Mouse (Mus musculus): ENCODE results near the gene Ablim1. TPM values are rescaled to one million over a fixed set of nuclear protein-coding genes. Genes with fewer than 3 reads are reported as not detected.

Ablim1 gene
- polyA plus RNA-seq, 1 experiment from 2014 or later: 57.3 TPM

- H3K27me3 ChIP-seq (replicated peaks; ENCODE audit: control insufficient read depth, insufficient read depth, low read length): no peaks in the 10 kb centered on the region
- no peak overlapping the region for H3K4me2 ChIP-seq (ENCODE audit: low read length)
- H3K4me3 ChIP-seq (ENCODE audit: low read length): no peak overlapping the region
- ATAC-seq: no peak
- no peaks in the 10 kb centered on the region for H3K36me3 ChIP-seq (ENCODE audit: control insufficient read depth, insufficient read depth, low read length)
- H3K4me1 ChIP-seq (ENCODE audit: control insufficient read depth, insufficient read depth, low read depth, low read length): peaks cover 7% of the 10 kb centered on the region
- WGBS: 84% methylated on average over 10 of the region's 10 CpGs
- H3K9me3 ChIP-seq (ENCODE audit: control insufficient read depth, low read length): no peaks in the 10 kb centered on the region
- H3K27ac ChIP-seq (ENCODE audit: low read depth, low read length): no peak overlapping the region
- no peak overlapping the region for H3K9ac ChIP-seq (ENCODE audit: low read depth, low read length)
Observed at GRCm38 (mm10) chr19:57266374-57267085, 48.2 kb downstream of the Ablim1 start.

DNA sequence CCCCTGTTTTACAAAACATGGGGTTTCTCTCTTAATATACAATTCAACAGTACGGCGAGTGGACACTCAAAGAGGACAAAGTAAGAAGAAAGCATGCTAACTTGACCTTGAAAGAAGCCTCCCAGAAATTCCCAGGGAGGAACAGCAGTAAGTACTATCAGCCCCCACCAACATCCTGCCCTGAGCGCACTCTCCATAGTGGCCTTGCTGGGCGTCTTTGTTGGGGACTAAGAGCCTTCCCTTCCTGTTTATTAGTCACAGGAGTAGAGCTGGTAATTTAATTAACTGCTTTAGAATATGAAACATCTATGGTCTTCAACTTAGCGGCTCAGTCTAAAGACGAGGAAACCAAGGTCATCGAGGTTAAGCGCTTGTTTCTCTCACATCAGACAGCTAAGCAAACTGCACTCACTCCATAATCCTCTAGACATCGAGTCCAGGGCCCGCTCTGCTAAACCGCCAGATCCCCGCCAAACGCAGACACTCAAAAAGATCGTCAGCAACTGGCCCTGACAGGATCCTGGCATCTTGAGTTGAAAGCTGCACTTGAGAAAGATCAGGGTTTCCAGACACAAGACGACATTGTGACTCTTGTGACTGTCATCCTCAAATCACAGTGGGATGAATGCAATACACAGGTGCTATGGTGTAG lies 50.3 kb downstream of the Ablim1 start:
- Histone ChIP-seq H3K9me3 (ENCODE audit: control insufficient read depth, low read length) (no peaks in the 10 kb centered on the region), H3K27me3 (replicated peaks; ENCODE audit: control insufficient read depth, insufficient read depth, low read length) (no peaks in the 10 kb centered on the region), H3K36me3 (ENCODE audit: control insufficient read depth, insufficient read depth, low read length) (no peaks in the 10 kb centered on the region), H3K4me3 (ENCODE audit: low read length) (no peak overlapping the region), H3K9ac (ENCODE audit: low read depth, low read length) (no peak overlapping the region), H3K4me1 (ENCODE audit: control insufficient read depth, insufficient read depth, low read depth, low read length) (peaks cover 2% of the 10 kb centered on the region; the same call in 1 of the 2 replicates), H3K27ac (ENCODE audit: low read depth, low read length) (no peak overlapping the region), H3K4me2 (ENCODE audit: low read length) (no peak overlapping the region)
- WGBS: 59% methylated on average over 15 of the region's 15 CpGs
- no peak for ATAC-seq

- H3K27ac ChIP-seq (ENCODE audit: low read depth, low read length): no peak overlapping the region
- H3K9ac ChIP-seq (ENCODE audit: low read depth, low read length): no peak overlapping the region
- H3K9me3 ChIP-seq (ENCODE audit: control insufficient read depth, low read length): no peaks in the 10 kb centered on the region
- no peaks in the 10 kb centered on the region for H3K27me3 ChIP-seq (replicated peaks; ENCODE audit: control insufficient read depth, insufficient read depth, low read length)
- H3K4me2 ChIP-seq (ENCODE audit: low read length): no peak overlapping the region
- WGBS: 95% methylated on average over 12 of the region's 12 CpGs
- no peaks in the 10 kb centered on the region for H3K4me1 ChIP-seq (ENCODE audit: control insufficient read depth, insufficient read depth, low read depth, low read length)
- no peak overlapping the region for H3K4me3 ChIP-seq (ENCODE audit: low read length)
- H3K36me3 ChIP-seq (ENCODE audit: control insufficient read depth, insufficient read depth, low read length): no peaks in the 10 kb centered on the region
- no peak for ATAC-seq
Observed at GRCm38 (mm10) chr19:57257801-57258200, 56.9 kb downstream of the Ablim1 start.

GRCm38 (mm10) chr19:57256666-57257065 lies 58.1 kb downstream of the Ablim1 start:
- Histone ChIP-seq H3K36me3 (ENCODE audit: control insufficient read depth, insufficient read depth, low read length) (no peaks in the 10 kb centered on the region), H3K9me3 (ENCODE audit: control insufficient read depth, low read length) (no peaks in the 10 kb centered on the region), H3K4me3 (ENCODE audit: low read length) (no peak overlapping the region), H3K4me1 (ENCODE audit: control insufficient read depth, insufficient read depth, low read depth, low read length) (no peaks in the 10 kb centered on the region), H3K27ac (ENCODE audit: low read depth, low read length) (no peak overlapping the region), H3K27me3 (replicated peaks; ENCODE audit: control insufficient read depth, insufficient read depth, low read length) (no peaks in the 10 kb centered on the region), H3K4me2 (ENCODE audit: low read length) (no peak overlapping the region), H3K9ac (ENCODE audit: low read depth, low read length) (no peak overlapping the region)
- 43% methylated on average over 9 of the region's 9 CpGs for WGBS
- no peak for ATAC-seq

GRCm38 (mm10) chr19:57255157-57255556 lies 59.6 kb downstream of the Ablim1 start:
- Histone ChIP-seq H3K4me2 (ENCODE audit: low read length) (no peak overlapping the region), H3K36me3 (ENCODE audit: control insufficient read depth, insufficient read depth, low read length) (no peaks in the 10 kb centered on the region), H3K27ac (ENCODE audit: low read depth, low read length) (no peak overlapping the region), H3K4me1 (ENCODE audit: control insufficient read depth, insufficient read depth, low read depth, low read length) (no peaks in the 10 kb centered on the region), H3K9me3 (ENCODE audit: control insufficient read depth, low read length) (no peaks in the 10 kb centered on the region), H3K27me3 (replicated peaks; ENCODE audit: control insufficient read depth, insufficient read depth, low read length) (no peaks in the 10 kb centered on the region), H3K9ac (ENCODE audit: low read depth, low read length) (no peak overlapping the region), H3K4me3 (ENCODE audit: low read length) (no peak overlapping the region)
- 88% methylated on average over 8 of the region's 8 CpGs for WGBS
- no peak for ATAC-seq

GRCm38 (mm10) chr19:57252692-57253448 lies 61.8 kb downstream of the Ablim1 start:
- Histone ChIP-seq H3K9me3 (ENCODE audit: control insufficient read depth, low read length) (no peaks in the 10 kb centered on the region), H3K4me2 (ENCODE audit: low read length) (no peak overlapping the region), H3K4me3 (ENCODE audit: low read length) (no peak overlapping the region), H3K4me1 (ENCODE audit: control insufficient read depth, insufficient read depth, low read depth, low read length) (no peaks in the 10 kb centered on the region), H3K27ac (ENCODE audit: low read depth, low read length) (no peak overlapping the region), H3K9ac (ENCODE audit: low read depth, low read length) (no peak overlapping the region), H3K27me3 (replicated peaks; ENCODE audit: control insufficient read depth, insufficient read depth, low read length) (no peaks in the 10 kb centered on the region), H3K36me3 (ENCODE audit: control insufficient read depth, insufficient read depth, low read length) (no peaks in the 10 kb centered on the region)
- WGBS: 77% methylated on average over 9 of the region's 9 CpGs
- no peak for ATAC-seq

DNA sequence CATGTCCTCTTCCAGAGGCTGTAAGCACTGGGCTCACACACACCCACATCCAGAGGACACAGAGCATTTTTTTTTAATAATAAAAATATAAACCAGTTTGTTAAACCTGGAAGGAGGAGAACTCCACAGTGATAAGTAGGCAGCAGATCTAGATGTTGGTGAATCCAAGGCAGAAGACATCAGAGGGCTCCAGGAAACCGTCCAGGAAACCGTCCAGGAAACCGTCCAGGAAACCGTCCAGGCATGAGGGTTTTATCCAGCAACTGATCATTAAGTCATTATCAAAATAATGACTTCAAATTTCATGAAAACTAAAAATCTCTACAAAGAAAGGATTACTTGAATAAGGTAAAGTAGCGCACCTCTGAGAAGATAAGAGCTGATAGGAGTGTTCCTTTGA lies 65.9 kb downstream of the Ablim1 start:
- H3K9me3 ChIP-seq (ENCODE audit: control insufficient read depth, low read length): no peaks in the 10 kb centered on the region
- WGBS: 84% methylated on average over 5 of the region's 5 CpGs
- H3K27ac ChIP-seq (ENCODE audit: low read depth, low read length): no peak overlapping the region
- ATAC-seq: no peak
- H3K4me3 ChIP-seq (ENCODE audit: low read length): no peak overlapping the region
- no peak overlapping the region for H3K4me2 ChIP-seq (ENCODE audit: low read length)
- H3K36me3 ChIP-seq (ENCODE audit: control insufficient read depth, insufficient read depth, low read length): no peaks in the 10 kb centered on the region
- H3K27me3 ChIP-seq (replicated peaks; ENCODE audit: control insufficient read depth, insufficient read depth, low read length): no peaks in the 10 kb centered on the region
- no peak overlapping the region for H3K9ac ChIP-seq (ENCODE audit: low read depth, low read length)
- H3K4me1 ChIP-seq (ENCODE audit: control insufficient read depth, insufficient read depth, low read depth, low read length): peaks cover 2% of the 10 kb centered on the region; the same call in 1 of the 2 replicates

DNA sequence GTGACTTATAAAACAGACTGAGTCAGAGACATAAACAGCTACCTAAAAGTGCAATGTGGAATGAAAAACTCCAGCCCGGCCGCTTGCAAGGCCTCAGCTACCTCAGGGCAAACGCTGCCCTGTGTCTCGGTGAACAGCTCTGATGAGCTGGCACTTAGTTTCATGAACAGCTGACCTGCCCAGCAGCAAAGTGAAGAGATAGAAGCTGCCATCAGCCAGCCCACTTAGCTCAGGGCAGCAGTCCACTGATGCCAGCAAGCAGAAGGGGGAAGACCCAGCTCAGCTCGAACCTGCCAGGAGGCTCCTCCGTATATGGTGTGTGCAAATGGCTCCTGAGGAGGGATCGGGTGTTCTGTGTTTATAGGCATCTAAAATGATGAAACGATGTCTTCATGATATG lies 67.5 kb downstream of the Ablim1 start:
- H3K27me3 ChIP-seq (replicated peaks; ENCODE audit: control insufficient read depth, insufficient read depth, low read length): no peaks in the 10 kb centered on the region
- H3K9me3 ChIP-seq (ENCODE audit: control insufficient read depth, low read length): no peaks in the 10 kb centered on the region
- WGBS: 67% methylated on average over 8 of the region's 8 CpGs
- H3K4me3 ChIP-seq (ENCODE audit: low read length): no peak overlapping the region
- no peak overlapping the region for H3K9ac ChIP-seq (ENCODE audit: low read depth, low read length)
- no peak overlapping the region for H3K4me2 ChIP-seq (ENCODE audit: low read length)
- H3K27ac ChIP-seq (ENCODE audit: low read depth, low read length): no peak overlapping the region
- ATAC-seq: no peak
- H3K36me3 ChIP-seq (ENCODE audit: control insufficient read depth, insufficient read depth, low read length): no peaks in the 10 kb centered on the region
- peaks cover 2% of the 10 kb centered on the region; the same call in 1 of the 2 replicates for H3K4me1 ChIP-seq (ENCODE audit: control insufficient read depth, insufficient read depth, low read depth, low read length)

- no peak for ATAC-seq
- no peak overlapping the region for H3K4me2 ChIP-seq (ENCODE audit: low read length)
- H3K27ac ChIP-seq (ENCODE audit: low read depth, low read length): no peak overlapping the region
- no peaks in the 10 kb centered on the region for H3K9me3 ChIP-seq (ENCODE audit: control insufficient read depth, low read length)
- no peaks in the 10 kb centered on the region for H3K27me3 ChIP-seq (replicated peaks; ENCODE audit: control insufficient read depth, insufficient read depth, low read length)
- no peak overlapping the region for H3K9ac ChIP-seq (ENCODE audit: low read depth, low read length)
- WGBS: 63% methylated on average over 7 of the region's 7 CpGs
- H3K4me1 ChIP-seq (ENCODE audit: control insufficient read depth, insufficient read depth, low read depth, low read length): peaks cover 4% of the 10 kb centered on the region; the same call in 1 of the 2 replicates
- H3K36me3 ChIP-seq (ENCODE audit: control insufficient read depth, insufficient read depth, low read length): no peaks in the 10 kb centered on the region
- H3K4me3 ChIP-seq (ENCODE audit: low read length): no peak overlapping the region
Observed at GRCm38 (mm10) chr19:57244281-57244680, 70.4 kb downstream of the Ablim1 start.
